Mouse (Mus musculus) stomach, postnatal 0 days (tissue): ENCODE data around the gene Zdbf2. TPM values are rescaled to one million over a fixed set of nuclear protein-coding genes. Genes with fewer than 3 reads are reported as not detected.

Experiments
- ATAC-seq: fragments of 200-750 bp; cut with Nextera tagmentation; 2 replicates; pipeline ENCODE4 v1.8.0; 2017; ENCODE audit not compliant: low FRiP score, low TSS enrichment
- DNase-seq: peaks from one replicate; pipeline ENCODE4 v3.0.0-alpha.2; 2016; ENCODE audit warnings: low spot score
- H3K27ac ChIP-seq: fragments of 300-500 bp; sonication (generic); replicated peaks from 2 replicates; pipeline ENCODE4 v1.5.1; 2014; ENCODE audit warnings: mild to moderate bottlenecking, control low read depth
- H3K27me3 ChIP-seq: fragments of 300-500 bp; sonication (generic); 2 replicates; pipeline ENCODE4 v1.6.1; 2014; ENCODE audit warnings: low read length; ENCODE audit not compliant: control insufficient read depth, insufficient read depth
- H3K36me3 ChIP-seq: fragments of 300-500 bp; sonication (generic); 2 replicates; pipeline ENCODE4 v1.6.1; 2014; ENCODE audit warnings: low read length, mixed read lengths; ENCODE audit not compliant: control insufficient read depth, insufficient read depth
- H3K4me1 ChIP-seq: fragments of 300-500 bp; sonication (generic); replicated peaks from 2 replicates; pipeline ENCODE4 v1.6.1; 2014; ENCODE audit warnings: antibody characterized with exemption; ENCODE audit not compliant: control insufficient read depth, insufficient read depth
- H3K4me2 ChIP-seq: fragments of 300-500 bp; sonication (generic); replicated peaks from 2 replicates; pipeline ENCODE4 v1.6.1; 2014; ENCODE audit warnings: low read depth, mild to moderate bottlenecking, control low read depth, moderate library complexity
- H3K4me3 ChIP-seq: fragments of 300-500 bp; sonication (generic); 2 replicates; pipeline ENCODE4 v1.5.1; 2014; ENCODE audit warnings: low read depth, low read length, control low read depth
- H3K9ac ChIP-seq: fragments of 300-500 bp; sonication (generic); 2 replicates; pipeline ENCODE4 v1.6.1; 2014; ENCODE audit warnings: mild to moderate bottlenecking, low read length, control low read depth, mixed read lengths
- H3K9me3 ChIP-seq: fragments of 300-500 bp; sonication (generic); 2 replicates; pipeline ENCODE4 v1.6.1; 2016; ENCODE audit warnings: low read length; ENCODE audit not compliant: control insufficient read depth
- CTCF ChIP-seq: IDR thresholded peaks from 2 replicates; pipeline ENCODE4 v1.5.1; 2016; ENCODE audit warnings: antibody characterized with exemption, low read depth, mild to moderate bottlenecking, moderate library complexity
- EP300 ChIP-seq: optimal IDR thresholded peaks from 2 replicates; pipeline ENCODE3; 2016; ENCODE audit warnings: antibody characterized with exemption
- WGBS: fragments of 180-500 bp; shearing (Covaris S2); extraction: QIAGEN DNeasy Blood & Tissue Kit; methylation state at CpG from one replicate; pipeline ENCODE4 v1.1.7; 2014; 5-methylcytosine and 5-hydroxymethylcytosine counted together
- polyA plus RNA-seq: library from polyadenylated mRNA; unstranded; fragments of >200 nt; fragmentation: Nextera tagmentation; extraction: Ambion mirVana; gene quantifications from 2 replicates; pipeline ENCODE4 v1.2.1, GENCODE M21; 2015

Zdbf2 gene
- polyA plus RNA-seq, 1 experiment from 2014 or later: 2.2 TPM

DNA sequence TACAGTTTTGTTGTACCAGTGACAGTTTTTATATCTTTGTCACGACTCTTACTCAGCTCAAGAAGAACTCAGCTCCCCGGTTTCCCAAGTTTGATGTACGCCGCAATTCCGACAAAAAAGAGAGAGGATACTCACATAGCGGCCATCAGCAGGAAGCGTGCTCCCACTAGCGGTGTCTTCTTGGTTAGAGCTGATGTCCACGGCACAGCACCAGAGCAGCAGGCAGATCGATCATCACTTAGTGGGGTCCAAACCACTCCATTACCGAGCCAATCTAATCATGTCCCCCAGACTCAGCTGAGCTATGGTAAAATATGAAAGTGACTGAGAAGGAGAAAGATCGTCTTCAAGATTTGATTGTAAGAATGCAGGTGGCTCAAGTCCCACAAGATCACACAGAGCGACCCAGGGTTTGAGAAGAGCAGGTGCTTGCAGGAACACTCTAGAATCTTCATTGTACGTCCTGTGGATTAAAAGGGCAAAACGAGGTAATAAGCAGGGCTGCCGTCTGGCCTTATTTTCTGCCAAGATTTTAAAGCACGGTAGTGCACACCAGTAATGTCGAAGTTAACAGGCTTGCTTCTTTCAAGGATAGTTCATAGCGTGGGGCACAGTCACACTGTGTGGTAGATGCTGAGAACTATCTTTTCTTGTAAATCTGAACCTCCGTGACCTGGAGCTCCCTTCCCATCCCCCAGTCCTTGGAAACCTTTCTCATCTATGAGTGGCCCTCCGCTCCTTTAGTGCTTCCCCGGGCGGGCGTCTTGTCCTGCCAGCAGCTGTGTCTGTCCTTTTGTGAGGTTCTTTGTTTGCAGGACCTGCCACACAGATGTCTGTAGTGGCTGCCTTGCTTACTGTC is 20.5 kb upstream of the Zdbf2 start:
- Histone ChIP-seq H3K4me3 (no peak overlapping the region), H3K36me3 (no peaks in the 10 kb centered on the region), H3K4me1 (no peaks in the 10 kb centered on the region), H3K4me2 (no peak overlapping the region), H3K27ac (no peak overlapping the region), H3K9me3 (no peaks in the 10 kb centered on the region), H3K9ac (no peak overlapping the region), H3K27me3 (peaks cover 16% of the 10 kb centered on the region)
- DNase-seq (no peak), ATAC-seq (no peak)
- 39% methylated on average over 24 of the region's 24 CpGs for WGBS
- TF ChIP-seq CTCF (peak; percentile 67), EP300 (no peak)

DNA sequence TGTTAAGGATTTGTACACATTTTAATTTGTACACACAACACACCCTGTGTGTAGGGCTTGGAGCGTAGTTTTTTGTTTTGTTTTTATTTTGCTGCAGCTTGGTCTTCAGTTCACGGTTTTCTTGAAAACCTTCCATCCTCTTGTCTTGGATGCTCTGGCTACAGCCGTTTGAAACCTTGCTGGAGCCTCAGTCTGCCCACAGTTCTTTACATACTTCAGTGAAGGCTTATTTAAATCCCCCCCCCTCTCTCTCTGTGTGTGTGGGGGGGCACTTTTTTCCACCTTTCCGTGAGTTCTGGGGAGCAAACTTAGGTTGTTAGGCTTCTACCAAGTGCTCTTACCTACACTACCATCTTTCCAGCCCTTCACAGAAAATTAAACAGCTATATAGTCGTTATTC is 19.8 kb upstream of the Zdbf2 start:
- Histone ChIP-seq H3K4me2 (no peak overlapping the region), H3K4me3 (no peak overlapping the region), H3K36me3 (no peaks in the 10 kb centered on the region), H3K9me3 (no peaks in the 10 kb centered on the region), H3K27ac (no peak overlapping the region), H3K4me1 (no peaks in the 10 kb centered on the region), H3K9ac (no peak overlapping the region), H3K27me3 (peaks cover 10% of the 10 kb centered on the region)
- ATAC-seq (no peak), DNase-seq (no peak)
- TF ChIP-seq EP300 (no peak), CTCF (no peak)
- 39% methylated on average over 5 of the region's 5 CpGs for WGBS

DNA sequence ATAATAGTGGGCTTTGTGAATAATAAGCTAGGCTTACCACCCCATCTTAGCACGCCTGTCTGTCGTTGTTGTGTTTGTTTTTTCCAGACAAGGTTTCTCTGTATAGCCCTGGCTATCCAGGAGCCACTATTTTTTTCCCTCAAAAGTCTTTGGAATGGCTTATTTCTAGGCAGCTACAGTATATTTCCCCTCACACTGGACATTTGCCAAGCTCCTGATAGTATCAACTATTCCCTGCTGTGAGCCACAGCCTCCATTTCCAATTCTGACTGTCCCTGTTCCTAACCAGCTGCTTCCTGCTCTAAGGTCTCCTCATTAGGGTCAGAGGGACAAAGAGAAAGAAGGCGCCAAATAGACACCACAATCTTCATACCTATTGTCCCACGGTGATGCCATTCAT is 18.0 kb upstream of the Zdbf2 start:
- DNase-seq (no peak), ATAC-seq (no peak)
- Histone ChIP-seq H3K4me2 (no peak overlapping the region), H3K4me3 (no peak overlapping the region), H3K9me3 (no peaks in the 10 kb centered on the region), H3K27ac (no peak overlapping the region), H3K4me1 (no peaks in the 10 kb centered on the region), H3K27me3 (peaks cover 12% of the 10 kb centered on the region), H3K9ac (no peak overlapping the region), H3K36me3 (no peaks in the 10 kb centered on the region)
- no peak for TF ChIP-seq CTCF
- TF ChIP-seq EP300: no peak
- WGBS: 20% methylated on average over 4 of the region's 4 CpGs

DNA sequence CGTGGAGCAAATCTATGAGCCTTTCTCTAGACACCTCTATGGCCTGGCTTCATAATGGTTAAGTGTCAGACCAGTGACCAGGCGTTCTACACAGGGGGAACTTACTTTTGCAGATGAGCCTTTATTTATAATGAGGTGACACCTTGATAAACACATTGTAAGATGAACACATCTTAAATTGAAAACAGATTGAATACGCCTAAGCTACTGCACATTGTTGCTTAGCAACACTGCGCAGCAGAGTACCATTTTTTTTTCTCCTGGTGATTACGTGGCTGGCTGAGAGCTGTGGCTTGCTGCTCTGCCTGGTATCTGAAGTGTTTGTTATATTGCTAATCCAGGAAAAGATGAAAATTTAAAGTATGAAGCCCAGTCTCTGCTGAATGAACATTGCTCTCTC is 17.0 kb upstream of the Zdbf2 start:
- Histone ChIP-seq H3K4me3 (no peak overlapping the region), H3K4me2 (no peak overlapping the region), H3K36me3 (no peaks in the 10 kb centered on the region), H3K27me3 (peaks cover 12% of the 10 kb centered on the region), H3K9ac (no peak overlapping the region), H3K4me1 (no peaks in the 10 kb centered on the region), H3K9me3 (no peaks in the 10 kb centered on the region), H3K27ac (no peak overlapping the region)
- WGBS: 23% methylated on average over 5 of the region's 5 CpGs
- TF ChIP-seq EP300 (no peak), CTCF (no peak)
- ATAC-seq (no peak), DNase-seq (no peak)

DNA sequence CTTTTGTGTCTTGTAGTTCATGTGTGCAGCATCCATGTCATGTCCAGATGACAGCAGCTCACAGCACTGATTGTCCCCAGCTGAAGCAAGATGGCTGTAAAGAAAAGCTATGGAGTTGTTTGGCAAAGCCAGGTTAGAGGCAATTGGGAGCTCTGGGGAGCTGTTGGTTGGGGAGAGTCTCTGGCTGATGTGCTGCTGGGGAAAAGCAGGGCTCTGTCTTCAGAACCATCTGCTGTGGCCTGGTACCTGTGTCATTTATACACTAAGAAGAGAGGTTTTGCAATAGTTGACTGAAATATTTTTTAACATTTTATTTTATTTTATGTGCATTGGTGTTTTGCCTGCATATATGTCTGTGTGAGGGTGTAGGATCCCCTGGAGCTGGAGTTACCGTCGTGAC is 14.6 kb upstream of the Zdbf2 start:
- Histone ChIP-seq H3K27ac (no peak overlapping the region), H3K4me2 (no peak overlapping the region), H3K4me1 (no peaks in the 10 kb centered on the region), H3K4me3 (no peak overlapping the region), H3K36me3 (no peaks in the 10 kb centered on the region), H3K9me3 (no peaks in the 10 kb centered on the region), H3K27me3 (peaks cover 12% of the 10 kb centered on the region), H3K9ac (no peak overlapping the region)
- DNase-seq (no peak), ATAC-seq (no peak)
- TF ChIP-seq EP300: no peak
- no peak for TF ChIP-seq CTCF
- WGBS: 39% methylated on average over 2 of the region's 2 CpGs

DNA sequence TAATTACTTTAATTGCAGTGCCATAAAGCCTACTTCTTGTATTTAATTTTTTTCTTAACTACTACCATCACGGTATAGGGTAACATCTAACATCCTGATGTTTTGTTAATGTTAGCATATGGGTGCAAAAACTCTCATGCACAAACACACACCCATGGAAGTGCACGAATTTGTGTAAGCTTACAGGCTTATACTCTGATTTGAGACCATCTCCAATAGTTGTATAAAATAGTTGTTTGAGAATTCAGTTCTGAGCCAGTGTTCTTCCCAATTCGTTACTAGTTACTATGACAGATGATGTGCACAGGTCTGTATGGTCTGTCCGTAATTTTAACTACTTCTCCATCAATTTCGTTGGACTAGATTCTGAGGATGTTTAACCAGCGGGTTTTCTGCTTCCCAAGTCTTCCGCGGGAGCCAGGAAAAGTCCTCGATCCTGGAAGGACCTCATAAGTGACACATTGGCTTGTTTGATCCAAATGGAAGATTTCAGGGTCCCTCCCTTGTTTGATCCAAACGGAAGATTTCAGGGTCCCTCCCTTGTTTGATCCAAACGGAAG is 13.7 kb upstream of the Zdbf2 start:
- ATAC-seq (no peak), DNase-seq (no peak)
- no peaks in the 10 kb centered on the region for H3K9me3 ChIP-seq
- H3K27me3 ChIP-seq: peaks cover 14% of the 10 kb centered on the region
- TF ChIP-seq CTCF (no peak), EP300 (no peak)
- WGBS: 41% methylated on average over 11 of the region's 11 CpGs
- H3K36me3 ChIP-seq: no peaks in the 10 kb centered on the region
- no peaks in the 10 kb centered on the region for H3K4me1 ChIP-seq
- no peak overlapping the region for H3K4me2 ChIP-seq
- H3K9ac ChIP-seq: no peak overlapping the region
- H3K4me3 ChIP-seq: no peak overlapping the region
- H3K27ac ChIP-seq: no peak overlapping the region
